Mouse (Mus musculus) kidney, adult 2 months (tissue): Measurements from ENCODE around the gene Gipc1. TPM values are rescaled to one million over a fixed set of nuclear protein-coding genes. Genes with fewer than 3 reads are reported as not detected.

ENCODE experiments used
- DNase-seq: peaks from one replicate; pipeline ENCODE4 v3.0.0; 2021
- H3K27ac ChIP-seq: fragments of 200-500 bp; 2 replicates; pipeline ENCODE4 v1.5.1; 2012; ENCODE audit warnings: low read depth, low read length, control low read depth, inconsistent platforms; ENCODE audit not compliant: insufficient read depth
- H3K27me3 ChIP-seq: fragments of 200-500 bp; replicated peaks from 2 replicates; pipeline ENCODE4 v1.6.1; 2012; ENCODE audit warnings: mild to moderate bottlenecking, moderate library complexity, low read length, inconsistent platforms; ENCODE audit not compliant: control insufficient read depth, insufficient read depth
- H3K36me3 ChIP-seq: fragments of 200-500 bp; 2 replicates; pipeline ENCODE4 v1.6.1; 2012; ENCODE audit warnings: mild to moderate bottlenecking, moderate library complexity, low read length, inconsistent platforms; ENCODE audit not compliant: control insufficient read depth, insufficient read depth
- H3K4me1 ChIP-seq: fragments of 200-500 bp; 2 replicates; pipeline ENCODE4 v1.6.1; 2011; ENCODE audit warnings: low read length; ENCODE audit not compliant: control insufficient read depth, insufficient read depth
- H3K4me3 ChIP-seq: fragments of 200-500 bp; 2 replicates; pipeline ENCODE4 v1.5.1; 2011; ENCODE audit warnings: mild to moderate bottlenecking, low read depth, low read length, control low read depth; ENCODE audit not compliant: insufficient read depth
- CTCF ChIP-seq: fragments of 200-500 bp; conservative IDR thresholded peaks from 2 replicates; pipeline ENCODE4 v1.5.1; 2011; ENCODE audit warnings: low read depth, mild to moderate bottlenecking, control low read depth, low read length, moderate library complexity, mixed read lengths; ENCODE audit not compliant: insufficient read depth, insufficient read length
- POLR2A ChIP-seq: fragments of 200-500 bp; IDR thresholded peaks from one replicate; pipeline ENCODE4 v1.6.1; 2011; ENCODE audit warnings: low read depth, low read length, control low read depth
- WGBS: fragments of 180-500 bp; shearing (Covaris S2); methylation state at CpG from one replicate; pipeline ENCODE4 v1.1.7; 2018; 5-methylcytosine and 5-hydroxymethylcytosine counted together
- polyA plus RNA-seq: library from polyadenylated mRNA; depleted of rRNA; stranded (reverse); fragments of >200 nt; gene quantifications from 2 replicates; pipeline ENCODE4 v1.2.3, GENCODE M21; 2012

The Gipc1 gene
- polyA plus RNA-seq, 1 experiment: 57.6 TPM

DNA sequence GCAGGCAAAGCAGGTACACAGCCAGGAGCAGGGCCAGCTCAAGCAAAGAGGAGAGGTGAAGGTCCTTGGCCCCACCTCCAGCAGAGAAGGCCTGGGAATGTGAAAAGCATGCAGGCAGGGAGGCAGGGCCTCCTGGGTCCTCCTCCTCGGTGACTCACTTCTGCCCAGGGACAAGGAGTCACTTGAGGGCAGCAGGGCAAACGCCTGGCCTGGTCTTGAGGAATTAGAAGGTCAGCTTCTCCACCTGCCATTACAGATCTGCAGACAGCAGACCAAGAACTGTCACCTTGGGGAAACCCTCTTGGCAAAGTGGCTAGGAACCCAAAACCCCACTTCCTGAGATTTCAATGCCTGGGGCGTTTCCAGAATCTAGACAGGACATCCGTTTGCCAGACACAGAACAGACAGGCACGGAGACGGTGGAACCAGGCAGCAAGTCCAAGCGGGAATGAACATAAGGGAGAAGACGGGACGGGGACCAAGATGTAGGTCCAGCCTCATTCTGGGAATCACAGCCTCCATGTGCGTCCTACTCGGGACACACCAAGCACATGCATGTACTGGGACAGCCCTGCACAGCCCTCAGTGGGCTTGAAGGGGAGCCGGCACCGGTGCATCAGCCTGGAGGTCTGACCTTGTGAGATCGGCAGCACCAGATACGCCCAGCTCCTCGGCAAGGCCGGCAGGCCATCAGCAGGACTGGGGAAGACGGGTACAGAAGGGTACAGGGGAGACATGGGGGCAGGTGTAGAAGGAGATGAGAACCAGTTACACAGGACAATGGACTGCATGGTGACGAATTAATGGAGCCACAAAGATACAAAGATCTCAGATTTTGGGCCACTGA lies 45.1 kb downstream of the Gipc1 start:
- 12% methylated on average over 19 of the region's 19 CpGs for WGBS
- peak; percentile 82 for DNase-seq
- Histone ChIP-seq H3K27ac (peak overlapping the region; percentile 66), H3K4me3 (peak overlapping the region; percentile 68), H3K4me1 (peaks cover 32% of the 10 kb centered on the region), H3K27me3 (no peaks in the 10 kb centered on the region), H3K36me3 (no peaks in the 10 kb centered on the region; the same call in 1 of the 2 replicates)
- TF ChIP-seq POLR2A (no peak), CTCF (no peak)

GRCm38 (mm10) chr8:83698291-83698660 lies 45.8 kb downstream of the Gipc1 start:
- WGBS: 2% methylated on average over 15 of the region's 15 CpGs
- peak overlapping the region; percentile 90 for H3K27ac ChIP-seq
- TF ChIP-seq POLR2A: no peak
- no peak for TF ChIP-seq CTCF
- no peaks in the 10 kb centered on the region for H3K36me3 ChIP-seq
- H3K4me1 ChIP-seq: peaks cover 30% of the 10 kb centered on the region
- DNase-seq: peak; percentile 61
- no peaks in the 10 kb centered on the region for H3K27me3 ChIP-seq
- H3K4me3 ChIP-seq: peak overlapping the region; percentile 68

GRCm38 (mm10) chr8:83698661-83699453 lies 46.4 kb downstream of the Gipc1 start, which contains the start of gene Pkn1:
Gene Pkn1 (minus strand): TSS chr8:83699179.
- Histone ChIP-seq H3K4me3 (peak within 1 kb of the TSS; percentile 68), H3K36me3 (no peaks in the 10 kb centered on the region), H3K27ac (peak within 1 kb of the TSS; percentile 90), H3K4me1 (peaks cover 26% of the 10 kb centered on the region), H3K27me3 (no peaks in the 10 kb centered on the region)
- TF ChIP-seq POLR2A (no peak), CTCF (no peak)
- DNase-seq: peak; percentile 86
- under 1% methylated on average over 84 of the region's 85 CpGs for WGBS

- TF ChIP-seq CTCF: no peak
- TF ChIP-seq POLR2A: no peak
- Histone ChIP-seq H3K27me3 (no peaks in the 10 kb centered on the region), H3K36me3 (no peaks in the 10 kb centered on the region), H3K4me1 (peaks cover 21% of the 10 kb centered on the region), H3K27ac (peak overlapping the region; percentile 86), H3K4me3 (peak overlapping the region; percentile 68)
- no peak for DNase-seq
- 12% methylated on average over 9 of the region's 9 CpGs for WGBS
These were observed 47.1 kb downstream of the Gipc1 start for GRCm38 (mm10) chr8:83699566-83699965.

DNA sequence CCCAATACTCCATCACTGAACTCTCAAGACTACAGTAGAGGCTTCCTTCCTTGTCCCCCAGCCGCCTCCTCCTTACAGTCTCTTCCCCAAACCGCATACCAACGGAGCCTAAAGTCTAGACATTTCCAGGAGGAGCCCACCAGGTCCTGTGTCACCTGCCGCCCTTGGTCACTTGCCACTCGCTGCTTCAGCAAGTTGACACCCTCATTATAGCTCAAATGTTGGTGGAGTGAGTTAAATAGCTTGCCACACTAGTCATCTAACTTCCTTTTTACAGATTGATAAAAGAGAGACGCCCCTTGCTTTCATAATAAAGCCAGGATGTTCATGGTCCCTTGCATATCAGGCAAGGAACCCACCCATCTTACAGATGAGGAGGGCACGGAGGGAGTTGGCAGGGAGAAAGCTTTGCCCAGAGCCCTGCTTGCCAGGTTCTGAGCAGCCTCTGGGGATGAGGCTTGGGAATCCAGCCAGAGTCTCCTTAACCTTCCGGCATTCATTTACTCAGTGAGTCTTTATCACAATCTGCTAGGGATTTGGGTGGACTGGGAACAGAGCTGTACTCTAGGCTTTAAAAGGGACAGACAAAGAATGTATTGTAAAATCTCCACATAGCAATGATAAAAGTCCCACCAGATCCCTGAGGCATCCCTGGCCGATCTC lies 48.1 kb downstream of the Gipc1 start:
- no peaks in the 10 kb centered on the region for H3K27me3 ChIP-seq
- DNase-seq: peak; percentile 50
- H3K4me1 ChIP-seq: peaks cover 12% of the 10 kb centered on the region
- no peak overlapping the region for H3K4me3 ChIP-seq
- WGBS: 59% methylated on average over 9 of the region's 9 CpGs
- H3K36me3 ChIP-seq: no peaks in the 10 kb centered on the region
- H3K27ac ChIP-seq: no peak overlapping the region
- no peak for TF ChIP-seq CTCF
- TF ChIP-seq POLR2A: no peak

DNA sequence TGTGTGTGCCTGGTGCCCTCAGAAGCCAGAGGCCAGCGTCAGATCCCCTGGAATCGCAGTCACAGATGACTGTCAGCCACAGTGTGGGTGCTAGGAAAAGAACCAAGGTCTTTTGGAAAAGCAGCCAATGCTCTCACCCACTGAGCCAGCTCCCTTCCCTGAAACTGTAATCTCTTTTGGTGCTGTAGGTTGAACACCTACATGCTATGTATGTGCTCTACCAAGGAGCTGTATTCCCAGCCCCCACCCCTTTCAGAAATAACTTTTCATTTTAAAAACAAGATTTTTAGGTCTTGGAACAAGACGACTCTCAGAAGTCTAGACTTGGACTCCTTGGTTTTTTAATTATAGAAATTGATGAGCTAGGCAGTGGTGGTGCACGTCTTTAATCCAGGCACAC lies 50.9 kb downstream of the Gipc1 start:
- no peak for DNase-seq
- Histone ChIP-seq H3K27me3 (no peaks in the 10 kb centered on the region), H3K27ac (no peak overlapping the region), H3K36me3 (no peaks in the 10 kb centered on the region), H3K4me3 (no peak overlapping the region), H3K4me1 (peaks cover 3% of the 10 kb centered on the region; the same call in 1 of the 2 replicates)
- WGBS: 94% methylated on average over 4 of the region's 4 CpGs
- TF ChIP-seq POLR2A (no peak), CTCF (no peak)

DNA sequence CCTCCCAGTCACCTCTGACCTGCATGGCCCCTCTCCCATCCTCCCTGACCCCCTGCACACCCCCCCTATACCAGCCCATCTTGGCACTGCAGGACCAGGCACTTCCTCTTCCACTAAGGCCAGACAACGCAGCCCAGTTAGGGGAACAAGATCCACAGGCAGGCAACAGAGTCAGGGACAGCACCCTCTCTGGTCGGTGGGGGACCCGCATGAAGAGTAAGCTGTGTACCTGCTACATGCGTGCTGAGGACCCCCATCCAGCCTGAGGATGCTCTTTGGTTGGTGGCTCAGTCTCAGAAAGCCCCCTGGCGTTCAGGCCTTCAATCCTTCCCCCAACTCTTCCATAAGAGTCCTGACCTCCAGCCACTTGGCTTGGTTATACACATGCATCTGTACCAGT lies 53.9 kb downstream of the Gipc1 start:
- H3K4me3 ChIP-seq: no peak overlapping the region
- H3K36me3 ChIP-seq: no peaks in the 10 kb centered on the region
- H3K27me3 ChIP-seq: no peaks in the 10 kb centered on the region
- H3K4me1 ChIP-seq: peaks cover 3% of the 10 kb centered on the region; the same call in 1 of the 2 replicates
- H3K27ac ChIP-seq: no peak overlapping the region
- WGBS: 62% methylated on average over 5 of the region's 5 CpGs
- TF ChIP-seq CTCF (no peak), POLR2A (no peak)
- no peak for DNase-seq
